Mouse (Mus musculus): Measurements from ENCODE around the gene Cntrob. TPM values are rescaled to one million over a fixed set of nuclear protein-coding genes. Genes with fewer than 3 reads are reported as not detected.

Cntrob gene
- polyA plus RNA-seq (2015; fragmentation: Nextera tagmentation; extraction: Ambion mirVana), result 13.7 and 15.3 TPM in 2 replicates

DNA sequence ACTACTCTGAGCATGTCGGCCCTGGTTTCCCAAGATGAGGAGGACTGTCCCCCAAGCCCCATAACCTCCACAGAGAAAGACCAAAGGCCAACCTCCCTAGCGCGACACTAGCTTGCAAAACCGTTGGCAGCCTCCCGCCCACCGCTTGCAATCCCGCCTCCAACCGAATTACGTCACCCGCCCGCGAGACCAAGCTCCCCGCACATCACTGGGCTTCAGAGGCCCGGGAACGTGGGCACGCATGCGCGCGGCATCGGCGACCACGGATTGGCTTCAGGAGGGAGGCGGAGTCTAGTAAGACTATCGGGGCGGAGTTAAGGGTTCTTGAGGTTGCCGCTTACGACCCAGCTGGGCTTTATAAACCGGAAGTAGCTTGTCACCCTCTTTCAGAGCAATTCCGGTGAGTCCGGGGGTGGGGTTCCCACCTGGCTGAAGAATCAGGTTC lies at the start of gene Cntrob, which contains the start of gene Trappc1:
Gene Cntrob, minus strand, starts transcription at position 109 of the 445 bp plus-strand sequence.
Gene Trappc1, plus strand, starts transcription at position 314 of the 445 bp plus-strand sequence.
- under 1% methylated on average over 30 of the region's 30 CpGs for WGBS
- Histone ChIP-seq H3K36me3 (peaks cover 24% of the 10 kb centered on the region), H3K27me3 (replicated peaks) (peaks cover 23% of the 10 kb centered on the region), H3K27ac (replicated peaks) (peak within 1 kb of the TSS; percentile 83), H3K9me3 (no peaks in the 10 kb centered on the region), H3K9ac (peak within 1 kb of the TSS; percentile 95), H3K4me2 (peak within 1 kb of the TSS; percentile 94), H3K4me1 (peaks cover 47% of the 10 kb centered on the region), H3K4me3 (peak within 1 kb of the TSS; percentile 65)
- ATAC-seq (ENCODE audit: extremely low read depth, insufficient number of reproducible peaks, low FRiP score, low TSS enrichment), result peak; percentile 91

DNA sequence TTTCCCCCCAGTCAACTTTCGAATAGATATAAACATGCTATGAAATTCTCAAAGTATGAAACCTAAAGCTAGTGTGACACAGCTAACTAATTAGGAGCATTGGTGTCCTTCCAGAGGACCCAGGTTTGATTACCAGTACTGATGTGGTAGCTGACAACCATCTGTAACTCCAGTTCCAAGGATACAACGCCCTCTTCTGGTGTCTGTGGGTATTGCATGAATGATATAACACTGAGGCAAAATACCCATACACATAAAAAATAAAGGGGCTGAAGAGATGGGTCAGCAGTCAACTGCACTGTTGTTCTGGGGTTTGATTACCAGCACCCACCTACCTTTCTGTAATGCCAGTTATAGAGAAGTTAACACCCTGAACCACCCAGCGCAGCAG lies 49.2 kb upstream of the Cntrob start:
- Histone ChIP-seq H3K9ac (no peak overlapping the region), H3K9me3 (no peaks in the 10 kb centered on the region), H3K36me3 (peaks cover 27% of the 10 kb centered on the region), H3K27ac (replicated peaks) (peak overlapping the region; percentile 75), H3K4me3 (no peak overlapping the region), H3K27me3 (replicated peaks) (no peaks in the 10 kb centered on the region), H3K4me1 (peaks cover 42% of the 10 kb centered on the region), H3K4me2 (peak overlapping the region; percentile 53)
- 52% methylated on average over 3 of the region's 3 CpGs for WGBS
- no peak for ATAC-seq (ENCODE audit: extremely low read depth, insufficient number of reproducible peaks, low FRiP score, low TSS enrichment)

DNA sequence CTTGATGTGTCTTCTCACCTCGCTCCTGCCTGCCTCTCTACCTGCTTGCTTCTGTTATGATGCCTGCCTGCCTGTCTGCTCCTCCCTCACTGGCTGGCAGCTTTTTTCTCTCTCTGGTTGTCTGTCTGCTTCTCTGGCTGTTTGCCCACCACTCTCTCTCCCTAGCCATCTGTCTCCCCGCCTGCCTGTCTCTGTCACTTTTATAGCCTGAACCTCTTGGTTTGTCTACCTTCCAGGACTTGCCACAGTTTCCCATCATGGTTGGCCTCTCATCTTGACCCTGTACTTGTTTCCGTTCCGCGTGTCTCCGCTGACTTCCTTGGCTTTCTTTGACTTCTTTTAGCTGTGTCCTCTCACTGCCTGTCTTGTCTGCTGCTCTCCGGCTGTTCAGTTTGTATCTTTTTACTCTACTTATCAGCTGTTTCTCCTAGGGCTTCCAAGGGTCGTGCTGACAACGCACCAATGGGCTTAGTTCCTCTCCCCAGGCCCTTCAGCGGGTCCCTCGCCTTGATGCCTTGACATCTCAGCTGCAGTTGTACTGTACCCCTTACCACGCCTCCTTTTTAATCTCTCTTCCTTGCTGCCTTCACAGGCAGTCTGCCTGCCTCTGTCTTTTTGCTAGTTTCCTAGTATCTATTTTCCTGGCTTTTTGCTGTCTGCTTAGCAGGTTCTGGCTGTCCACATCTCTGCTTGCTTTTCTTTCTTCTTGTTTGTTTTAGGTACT lies 48.6 kb upstream of the Cntrob start:
- Histone ChIP-seq H3K4me3 (peak overlapping the region; percentile 16; the same call in 1 of the 2 replicates), H3K27ac (replicated peaks) (peak overlapping the region; percentile 75), H3K9ac (peak overlapping the region; percentile 56), H3K4me1 (peaks cover 48% of the 10 kb centered on the region), H3K27me3 (replicated peaks) (no peaks in the 10 kb centered on the region), H3K36me3 (peaks cover 23% of the 10 kb centered on the region), H3K4me2 (peak overlapping the region; percentile 53), H3K9me3 (no peaks in the 10 kb centered on the region)
- no peak for ATAC-seq (ENCODE audit: extremely low read depth, insufficient number of reproducible peaks, low FRiP score, low TSS enrichment)
- 16% methylated on average over 12 of the region's 12 CpGs for WGBS

DNA sequence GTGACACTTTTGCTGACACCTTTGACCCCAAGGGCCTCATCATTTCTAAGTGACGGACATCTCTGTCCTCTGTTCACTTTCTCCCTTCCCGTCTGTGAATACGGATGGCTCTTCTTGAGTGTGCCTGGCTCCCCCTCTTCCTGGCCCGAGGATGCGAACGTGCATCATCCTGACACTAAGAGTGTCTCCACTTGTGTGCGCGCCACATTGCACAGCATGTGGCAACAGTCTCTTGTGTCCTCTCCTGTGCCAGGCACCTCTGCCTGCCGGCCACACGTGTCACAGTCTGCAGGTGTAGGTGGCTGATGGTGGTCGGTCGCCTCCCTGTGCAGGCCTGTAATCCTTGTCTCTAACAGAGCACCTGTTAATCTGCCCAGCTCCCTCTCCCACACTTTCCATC lies 48.0 kb upstream of the Cntrob start:
- H3K4me3 ChIP-seq, result no peak overlapping the region
- H3K36me3 ChIP-seq, result peaks cover 23% of the 10 kb centered on the region
- no peaks in the 10 kb centered on the region for H3K9me3 ChIP-seq
- peak overlapping the region; percentile 56; the same call in 1 of the 2 replicates for H3K9ac ChIP-seq
- 56% methylated on average over 12 of the region's 12 CpGs for WGBS
- peaks cover 52% of the 10 kb centered on the region for H3K4me1 ChIP-seq
- ATAC-seq (ENCODE audit: extremely low read depth, insufficient number of reproducible peaks, low FRiP score, low TSS enrichment), result no peak
- H3K27me3 ChIP-seq (replicated peaks), result no peaks in the 10 kb centered on the region
- peak overlapping the region; percentile 75 for H3K27ac ChIP-seq (replicated peaks)
- H3K4me2 ChIP-seq, result peak overlapping the region; percentile 53

DNA sequence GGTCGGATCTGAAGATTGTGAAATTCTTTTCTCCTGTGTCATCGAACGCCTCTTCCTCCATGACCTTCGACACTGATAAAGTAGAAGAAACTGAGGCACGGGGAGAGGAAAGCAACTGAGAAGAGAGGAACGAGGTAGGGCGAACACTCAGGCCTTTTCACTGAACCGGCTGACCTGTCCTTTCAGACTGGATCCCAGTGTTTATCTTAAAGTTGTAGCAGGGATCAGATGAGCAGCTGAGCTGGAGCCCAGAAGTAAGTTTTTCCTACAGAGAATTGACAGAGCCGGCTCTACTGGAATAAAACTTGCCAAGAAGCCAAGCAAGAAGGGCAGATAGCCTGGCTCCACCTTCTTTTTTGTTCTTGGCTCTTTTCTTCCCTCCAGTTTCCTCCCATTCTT lies 47.2 kb upstream of the Cntrob start:
- Histone ChIP-seq H3K36me3 (peaks cover 21% of the 10 kb centered on the region), H3K27me3 (replicated peaks) (no peaks in the 10 kb centered on the region), H3K4me3 (peak overlapping the region; percentile 13), H3K9ac (peak overlapping the region; percentile 44; the same call in 1 of the 2 replicates), H3K27ac (replicated peaks) (peak overlapping the region; percentile 75), H3K4me2 (peak overlapping the region; percentile 53), H3K9me3 (no peaks in the 10 kb centered on the region), H3K4me1 (peaks cover 57% of the 10 kb centered on the region)
- no peak for ATAC-seq (ENCODE audit: extremely low read depth, insufficient number of reproducible peaks, low FRiP score, low TSS enrichment)
- WGBS, result 20% methylated on average over 9 of the region's 9 CpGs

DNA sequence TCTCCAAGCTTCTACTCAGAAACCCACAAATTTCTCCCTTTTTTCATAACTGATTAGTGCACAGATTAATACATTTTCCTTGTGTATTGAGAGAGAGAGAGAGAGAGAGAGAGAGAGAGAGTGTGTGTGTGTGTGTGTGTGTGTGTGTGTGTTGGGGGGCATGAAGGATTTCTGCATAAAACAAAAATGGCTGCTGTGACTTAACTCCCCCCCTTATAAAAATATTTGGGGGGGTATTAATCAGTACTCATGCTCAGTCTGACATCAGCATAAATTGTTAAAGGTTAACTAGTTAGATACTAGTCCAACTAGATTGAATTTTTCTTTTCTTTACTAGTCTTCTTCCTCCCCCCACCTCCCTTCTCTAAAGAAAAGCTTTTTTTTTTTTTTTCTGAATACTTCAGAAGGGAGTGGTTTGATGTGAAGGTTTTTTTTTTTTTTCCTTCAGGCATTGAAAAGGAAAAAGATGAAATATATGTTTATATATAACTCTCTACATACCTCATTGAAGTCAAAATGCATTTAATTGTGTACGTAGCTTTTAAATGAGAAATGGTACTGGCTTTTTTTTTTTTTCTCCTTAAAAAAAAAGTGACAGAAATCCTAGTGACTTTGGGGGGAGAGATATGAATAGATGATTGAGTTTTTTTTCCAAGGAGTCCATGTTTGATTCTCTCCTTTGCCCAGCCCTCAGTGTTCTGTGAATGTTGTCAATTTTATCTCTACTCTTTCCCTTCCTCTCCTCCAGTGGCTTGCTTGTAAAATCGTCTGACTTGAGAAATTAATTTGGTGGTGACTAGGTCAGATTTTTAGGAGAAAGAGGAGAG lies 46.6 kb upstream of the Cntrob start:
- Histone ChIP-seq H3K4me3 (peak overlapping the region; percentile 90), H3K4me2 (peak overlapping the region; percentile 87), H3K4me1 (peaks cover 63% of the 10 kb centered on the region), H3K9ac (peak overlapping the region; percentile 99), H3K27me3 (replicated peaks) (no peaks in the 10 kb centered on the region), H3K27ac (replicated peaks) (peak overlapping the region; percentile 97), H3K9me3 (no peaks in the 10 kb centered on the region), H3K36me3 (peaks cover 18% of the 10 kb centered on the region)
- WGBS, result 36% methylated on average over 2 of the region's 2 CpGs
- ATAC-seq (ENCODE audit: extremely low read depth, insufficient number of reproducible peaks, low FRiP score, low TSS enrichment), result no peak

DNA sequence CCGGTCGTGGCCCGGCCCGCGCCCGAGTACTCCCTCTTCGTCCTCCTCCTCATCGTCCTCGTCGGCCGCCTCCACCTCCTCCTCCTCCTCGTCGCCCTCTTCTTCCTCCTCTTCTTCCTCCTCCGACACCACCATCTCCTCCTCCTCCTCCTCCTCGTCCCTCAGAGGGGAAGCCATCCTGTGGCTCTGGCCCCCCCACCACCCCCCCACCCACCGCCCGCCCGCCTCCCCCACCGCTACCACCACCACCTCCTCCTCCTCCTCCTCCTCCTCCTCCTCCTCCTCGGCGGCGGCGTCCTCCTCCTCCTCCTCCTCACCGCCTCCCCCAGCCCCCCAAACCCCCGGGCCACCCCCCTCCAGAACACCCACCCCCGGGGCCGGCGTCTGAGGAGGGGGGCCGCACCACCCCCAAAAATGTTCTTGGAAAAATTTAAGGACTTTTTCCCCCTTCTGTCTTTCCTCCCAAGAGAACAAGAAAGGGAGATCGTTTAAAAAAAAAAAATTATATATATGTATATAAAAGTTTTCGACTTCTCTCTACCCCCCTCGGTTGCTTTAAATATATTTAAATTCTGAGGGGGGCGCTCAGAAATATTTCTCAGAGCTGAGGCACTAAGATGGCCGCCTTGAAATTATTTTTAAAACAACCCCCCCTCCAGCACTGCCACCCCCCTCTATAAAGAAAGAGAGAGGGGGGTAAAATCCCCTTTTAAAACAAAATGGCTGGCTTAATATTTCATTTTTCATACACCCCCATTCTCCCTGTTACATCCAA lies 45.8 kb upstream of the Cntrob start, which contains the start of gene Chd3:
Gene Chd3, minus strand, starts transcription at position 192 of the 775 bp plus-strand sequence.
- Histone ChIP-seq H3K4me2 (peak within 1 kb of the TSS; percentile 87), H3K9ac (peak within 1 kb of the TSS; percentile 99), H3K4me3 (peak within 1 kb of the TSS; percentile 90), H3K27me3 (replicated peaks) (no peaks in the 10 kb centered on the region), H3K9me3 (no peaks in the 10 kb centered on the region), H3K27ac (replicated peaks) (peak within 1 kb of the TSS; percentile 97), H3K4me1 (peaks cover 71% of the 10 kb centered on the region), H3K36me3 (peaks cover 18% of the 10 kb centered on the region)
- WGBS, result 5% methylated on average over 15 of the region's 34 CpGs
- ATAC-seq (ENCODE audit: extremely low read depth, insufficient number of reproducible peaks, low FRiP score, low TSS enrichment), result no peak

DNA sequence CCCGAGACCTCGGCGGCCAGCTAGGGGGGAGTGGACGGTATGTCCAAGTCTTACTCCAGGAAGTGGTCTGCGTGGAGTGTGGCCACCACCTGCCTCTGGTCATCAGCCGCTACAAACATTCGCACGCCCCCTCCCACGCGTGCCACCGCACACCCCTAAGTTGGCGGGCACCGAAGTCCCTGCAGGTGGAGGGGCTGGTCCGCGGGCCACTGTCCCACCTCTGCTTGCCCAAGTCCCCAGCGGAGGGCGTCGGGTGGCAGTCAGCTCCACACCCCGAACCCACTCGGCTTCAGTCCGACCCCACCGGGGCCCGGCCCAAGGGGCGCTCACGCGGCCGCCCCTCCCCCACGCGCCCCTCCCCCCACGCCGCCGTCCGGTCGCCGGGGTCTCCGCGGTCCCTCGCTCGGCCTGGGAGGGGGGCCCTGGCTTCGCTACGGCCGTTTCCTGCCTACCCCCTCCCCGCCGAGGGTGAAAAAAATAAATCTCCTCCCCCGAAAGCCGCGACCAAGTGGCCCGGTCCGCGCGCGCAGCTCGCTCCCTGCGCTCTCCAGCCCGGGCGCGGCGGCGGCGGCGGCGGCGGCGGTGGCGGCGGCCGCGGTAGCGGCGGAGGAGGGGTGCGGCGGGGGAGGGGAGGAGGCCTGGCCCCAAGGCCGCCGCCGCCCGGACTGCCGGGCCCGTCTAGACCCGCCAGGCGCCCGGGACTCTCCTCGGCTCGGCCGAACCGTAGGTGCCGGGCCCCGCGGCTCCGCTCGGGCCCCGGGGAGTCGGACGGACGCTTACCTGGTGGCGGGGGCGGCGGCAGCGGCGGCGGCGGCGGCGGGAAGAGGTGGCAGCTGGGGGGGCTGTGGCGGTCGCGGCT lies 45.0 kb upstream of the Cntrob start:
- Histone ChIP-seq H3K9ac (peak overlapping the region; percentile 99), H3K4me2 (peak overlapping the region; percentile 87), H3K4me1 (peaks cover 76% of the 10 kb centered on the region), H3K36me3 (peaks cover 14% of the 10 kb centered on the region), H3K4me3 (peak overlapping the region; percentile 90), H3K9me3 (no peaks in the 10 kb centered on the region), H3K27ac (replicated peaks) (peak overlapping the region; percentile 97), H3K27me3 (replicated peaks) (no peaks in the 10 kb centered on the region)
- under 1% methylated on average over 58 of the region's 106 CpGs for WGBS
- ATAC-seq (ENCODE audit: extremely low read depth, insufficient number of reproducible peaks, low FRiP score, low TSS enrichment), result 0 out of 2 replicates have a peak, but pooled peaks have one; percentile 1

DNA sequence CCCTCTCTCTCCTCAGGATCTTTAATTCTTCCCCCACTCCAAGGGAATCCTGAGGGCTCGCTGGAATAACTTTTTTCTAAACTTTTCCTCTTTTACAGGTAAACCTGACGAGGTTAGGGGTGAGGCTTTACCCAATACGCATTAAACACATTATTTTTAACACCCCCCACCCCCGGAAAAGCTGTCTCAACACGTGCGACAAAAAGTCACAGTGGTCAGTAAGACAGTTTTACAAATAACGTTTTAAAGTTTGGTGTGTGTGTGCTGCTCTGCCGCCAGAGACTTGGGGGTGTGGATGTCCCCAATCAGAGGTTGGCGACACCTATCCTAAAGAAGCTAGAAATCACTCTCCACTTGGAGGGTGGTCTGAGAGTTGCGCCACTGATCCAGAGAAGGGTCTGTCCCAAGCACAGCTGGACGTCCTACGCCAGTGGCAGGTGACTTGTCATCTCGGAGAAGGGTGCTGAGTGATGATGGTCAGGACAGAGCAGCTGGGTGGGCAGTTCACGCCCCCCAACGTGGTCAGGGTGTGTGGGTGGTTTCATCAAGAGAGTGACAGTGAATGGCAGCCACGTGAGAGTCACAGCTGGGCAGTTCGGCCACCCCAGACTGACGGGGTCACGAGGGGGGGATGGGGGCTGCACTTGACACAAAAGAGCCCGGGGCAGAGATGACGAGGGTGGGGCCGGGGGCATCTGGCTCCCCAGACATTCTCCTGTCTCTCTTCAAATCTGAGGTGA lies 44.2 kb upstream of the Cntrob start:
- Histone ChIP-seq H3K27ac (replicated peaks) (peak overlapping the region; percentile 97), H3K27me3 (replicated peaks) (no peaks in the 10 kb centered on the region), H3K9me3 (no peaks in the 10 kb centered on the region), H3K36me3 (peaks cover 14% of the 10 kb centered on the region), H3K4me2 (peak overlapping the region; percentile 87), H3K4me1 (peaks cover 68% of the 10 kb centered on the region), H3K9ac (peak overlapping the region; percentile 99), H3K4me3 (peak overlapping the region; percentile 90)
- WGBS, result 2% methylated on average over 22 of the region's 22 CpGs
- ATAC-seq (ENCODE audit: extremely low read depth, insufficient number of reproducible peaks, low FRiP score, low TSS enrichment), result 0 out of 2 replicates have a peak, but pooled peaks have one; percentile 3

Data from heart, embryonic 13.5 days (tissue).